Mouse (Mus musculus): ENCODE data around the gene Ndel1.
A peak's percentile ranks its signal among the peaks of the same experiment; 100 is the strongest.

Gene Ndel1

GRCm38 (mm10) chr11:68871748-68872147 lies at the start of gene Ndel1:
Gene Ndel1, minus strand, starts transcription at chr11:68871858.
- DNase-seq (ENCODE audit: extremely low spot score): no peak

DNA sequence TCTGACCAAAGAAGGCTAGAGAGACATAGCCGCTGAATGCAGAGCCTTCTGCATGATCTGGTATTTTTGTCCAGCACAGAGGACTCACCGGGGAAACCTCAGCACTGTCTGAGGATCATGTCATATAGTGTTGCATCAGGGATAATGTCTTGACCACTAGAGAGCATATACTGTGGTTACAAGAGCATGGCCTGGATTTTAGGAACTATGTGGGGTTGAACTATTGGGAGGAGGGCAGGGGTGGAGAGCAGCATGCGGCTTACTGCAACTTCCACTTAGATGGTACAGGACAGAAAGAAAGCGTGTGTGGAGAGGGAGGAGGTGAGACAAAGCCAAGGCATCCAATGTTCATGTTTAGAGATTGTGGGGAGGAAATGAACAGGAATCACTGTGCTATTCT lies 42.9 kb upstream of the Ndel1 start:
- DNase-seq (ENCODE audit: extremely low spot score): no peak

GRCm38 (mm10) chr11:68911531-68912177 lies 40.0 kb upstream of the Ndel1 start:
- DNase-seq (ENCODE audit: extremely low spot score): no peak

DNA sequence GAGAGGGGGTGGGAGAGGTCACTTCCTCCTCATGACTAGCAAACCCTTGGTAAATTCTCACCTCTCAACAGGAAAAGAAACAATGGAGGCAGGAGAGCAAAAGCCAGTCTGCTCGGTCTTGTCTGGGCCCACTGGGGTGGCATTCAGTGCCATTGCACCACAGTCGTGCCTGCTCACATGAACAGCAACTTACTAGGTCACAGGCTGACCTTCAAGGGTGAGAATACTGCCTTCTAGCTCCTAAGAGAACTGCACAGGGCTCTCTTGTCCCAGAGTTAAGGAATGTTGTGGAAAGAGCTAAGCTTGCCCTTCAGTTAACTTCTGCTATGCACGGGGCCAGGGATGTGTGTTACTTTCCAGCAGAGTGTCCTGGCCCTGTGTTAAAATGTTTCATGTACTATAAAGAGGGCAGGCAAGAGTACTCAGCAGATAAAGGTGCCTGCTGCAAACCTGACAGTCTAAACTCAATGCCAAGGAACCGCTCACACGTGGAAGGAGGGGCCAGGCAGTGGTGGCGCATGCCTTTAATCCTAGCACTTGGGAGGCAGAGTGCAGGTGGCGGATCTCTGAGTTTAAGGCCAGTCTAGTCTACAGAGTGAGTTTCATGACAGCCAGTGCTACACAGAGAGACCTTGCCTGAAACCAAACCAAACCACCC lies 37.3 kb upstream of the Ndel1 start:
- no peak for DNase-seq (ENCODE audit: extremely low spot score)

GRCm38 (mm10) chr11:68907251-68907650 lies 35.6 kb upstream of the Ndel1 start:
- DNase-seq (ENCODE audit: extremely low spot score): no peak

GRCm38 (mm10) chr11:68906461-68906790 lies 34.8 kb upstream of the Ndel1 start:
- DNase-seq (ENCODE audit: extremely low spot score): no peak

GRCm38 (mm10) chr11:68905665-68906460 lies 34.2 kb upstream of the Ndel1 start:
- DNase-seq (ENCODE audit: extremely low spot score): no peak

DNA sequence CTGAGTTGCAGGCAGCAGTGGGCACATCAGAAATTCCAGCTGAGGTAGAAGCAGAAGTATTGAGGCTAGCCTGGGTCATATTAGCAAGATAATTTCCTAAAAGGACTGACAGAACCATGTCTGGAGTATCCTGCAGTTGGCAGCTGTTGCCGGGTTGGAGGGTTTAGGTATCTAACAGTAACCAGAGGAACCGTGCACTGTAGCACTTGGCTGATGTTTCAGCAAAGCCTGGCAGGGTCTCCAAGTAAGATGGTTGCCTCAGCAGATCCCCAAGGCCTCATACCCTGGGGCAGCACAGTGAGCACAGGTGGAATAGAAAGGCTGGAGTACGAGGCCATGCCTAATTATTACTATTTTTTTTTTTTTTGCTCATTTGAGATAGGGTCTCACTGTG lies 33.5 kb upstream of the Ndel1 start:
- DNase-seq (ENCODE audit: extremely low spot score): no peak

DNA sequence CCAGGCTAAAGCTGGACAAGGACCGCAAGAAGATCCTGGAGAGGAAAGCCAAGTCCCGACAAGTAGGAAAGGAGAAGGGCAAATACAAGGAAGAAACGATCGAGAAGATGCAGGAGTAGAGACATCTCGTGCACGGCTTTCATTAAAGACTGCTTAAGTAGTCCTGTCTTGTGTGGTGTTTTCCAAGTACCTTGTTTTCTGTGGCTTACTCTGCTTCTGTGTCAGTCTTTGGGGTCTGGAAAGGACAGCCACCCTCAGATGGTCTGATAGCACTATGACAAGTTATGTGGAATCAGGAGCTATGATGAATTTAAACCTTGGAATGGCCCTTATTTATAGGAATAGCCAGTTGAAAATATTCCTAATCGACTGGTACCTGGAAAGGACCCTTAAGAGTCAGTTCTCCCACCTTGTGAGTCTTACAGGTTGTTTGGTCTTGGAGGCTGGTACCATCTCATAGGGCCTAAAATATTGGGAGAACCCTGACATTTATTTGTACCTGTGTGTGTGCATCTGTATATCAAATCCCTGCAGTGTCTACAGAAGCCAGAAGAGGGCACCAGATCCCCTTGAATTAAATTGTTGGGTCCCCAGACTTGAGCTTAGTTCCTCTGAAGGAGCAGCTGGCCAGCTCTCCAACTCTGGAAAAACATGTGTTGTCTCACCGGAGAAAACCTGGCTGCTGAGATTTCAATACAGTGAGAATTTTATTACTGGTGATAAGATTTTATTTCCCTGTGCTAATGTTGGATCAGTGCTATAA lies 32.9 kb upstream of the Ndel1 start:
- peak; percentile 74 for DNase-seq (ENCODE audit: extremely low spot score)

DNA sequence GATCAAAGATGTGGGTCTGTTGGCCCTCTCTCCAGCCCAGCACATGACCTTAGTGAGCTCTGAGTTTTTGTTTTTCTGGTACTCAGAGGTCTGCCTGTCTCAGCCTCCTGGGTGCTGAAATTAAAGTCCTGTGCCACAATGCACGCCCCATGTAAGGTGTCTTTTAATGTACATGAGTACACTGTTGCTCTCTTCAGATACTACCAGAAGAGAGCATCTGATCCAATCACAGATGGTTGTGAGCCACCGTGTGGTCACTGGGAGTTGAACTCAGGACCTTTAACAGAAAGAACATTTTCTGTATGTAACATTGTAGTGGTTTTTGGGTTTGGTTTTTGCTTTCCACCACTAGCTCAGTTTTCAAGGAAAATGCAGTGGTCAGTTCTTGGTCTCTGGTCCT lies 32.1 kb upstream of the Ndel1 start:
- no peak for DNase-seq (ENCODE audit: extremely low spot score)

GRCm38 (mm10) chr11:68902823-68903222 lies 31.2 kb upstream of the Ndel1 start:
- no peak for DNase-seq (ENCODE audit: extremely low spot score)

DNA sequence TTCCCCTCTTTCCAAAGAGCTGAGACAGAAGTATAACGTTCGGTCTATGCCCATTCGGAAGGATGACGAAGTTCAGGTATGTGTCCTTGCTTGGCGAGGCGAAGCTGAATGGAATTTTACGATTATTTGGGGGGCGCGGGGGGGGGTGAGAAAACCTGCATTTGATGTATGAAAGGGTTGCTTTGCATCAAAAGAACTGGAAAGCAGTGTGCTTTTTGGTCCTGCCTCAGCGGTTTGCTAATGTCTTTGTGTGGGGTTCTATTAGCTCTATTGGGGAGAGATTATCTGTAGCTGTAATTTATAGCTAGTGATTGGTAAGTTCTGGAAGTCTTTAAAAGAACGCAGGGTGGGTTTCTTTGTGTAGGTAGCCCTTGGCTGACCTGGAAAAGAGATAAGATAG lies 30.7 kb upstream of the Ndel1 start:
- DNase-seq (ENCODE audit: extremely low spot score): no peak

DNA sequence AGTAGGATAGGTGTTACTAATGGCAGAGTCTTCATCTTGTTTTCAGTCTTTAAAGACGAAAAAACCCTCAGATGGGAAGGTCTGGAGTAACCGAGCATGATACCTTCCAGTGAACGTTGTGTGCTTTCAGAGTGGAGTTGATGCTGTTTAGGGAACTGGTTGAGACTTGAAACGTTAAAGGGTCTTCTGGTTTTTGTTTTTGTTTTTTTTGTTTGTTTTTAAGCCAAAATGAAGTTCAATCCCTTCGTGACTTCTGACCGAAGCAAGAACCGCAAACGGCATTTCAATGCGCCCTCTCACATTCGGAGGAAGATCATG lies 30.3 kb upstream of the Ndel1 start:
- no peak for DNase-seq (ENCODE audit: extremely low spot score)

DNA sequence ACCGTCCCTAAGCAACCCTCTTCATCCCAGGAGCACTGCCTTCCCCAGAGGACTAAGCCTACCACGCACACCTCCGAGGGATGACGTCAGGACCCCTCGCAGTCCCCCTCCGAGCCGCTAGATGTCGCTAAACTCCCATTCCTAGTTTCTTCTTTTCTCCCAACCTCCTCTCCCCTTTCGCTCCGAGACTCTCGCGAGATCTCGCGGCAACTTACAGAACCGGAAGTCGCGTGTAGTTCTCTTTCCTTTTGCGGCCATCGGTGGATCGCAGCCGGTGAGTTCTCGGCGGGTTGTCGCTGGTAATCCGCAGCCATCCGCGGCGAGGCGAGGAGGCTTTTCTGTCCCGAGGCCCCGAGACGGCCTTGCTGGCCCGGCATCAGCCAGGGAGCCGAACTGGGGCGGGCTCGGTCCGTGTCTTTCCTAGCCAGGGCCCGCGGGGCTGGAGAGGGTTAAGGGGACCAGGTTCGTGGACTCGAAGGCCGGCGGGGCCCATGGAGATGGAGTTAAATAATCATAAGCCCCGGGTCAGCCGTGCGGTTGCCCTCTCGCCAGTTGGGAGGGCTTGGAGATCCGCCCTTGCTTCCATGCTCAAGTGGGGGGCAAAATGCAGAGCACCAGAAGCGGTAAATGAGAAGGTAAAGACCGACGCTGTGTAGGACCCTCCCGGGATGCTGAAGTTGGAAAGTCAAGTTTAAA lies 29.8 kb upstream of the Ndel1 start, which contains the start of gene Rpl26:
Gene Rpl26, plus strand, starts transcription at position 233 of the 696 bp plus-strand sequence.
- DNase-seq (ENCODE audit: extremely low spot score): peak; percentile 99

DNA sequence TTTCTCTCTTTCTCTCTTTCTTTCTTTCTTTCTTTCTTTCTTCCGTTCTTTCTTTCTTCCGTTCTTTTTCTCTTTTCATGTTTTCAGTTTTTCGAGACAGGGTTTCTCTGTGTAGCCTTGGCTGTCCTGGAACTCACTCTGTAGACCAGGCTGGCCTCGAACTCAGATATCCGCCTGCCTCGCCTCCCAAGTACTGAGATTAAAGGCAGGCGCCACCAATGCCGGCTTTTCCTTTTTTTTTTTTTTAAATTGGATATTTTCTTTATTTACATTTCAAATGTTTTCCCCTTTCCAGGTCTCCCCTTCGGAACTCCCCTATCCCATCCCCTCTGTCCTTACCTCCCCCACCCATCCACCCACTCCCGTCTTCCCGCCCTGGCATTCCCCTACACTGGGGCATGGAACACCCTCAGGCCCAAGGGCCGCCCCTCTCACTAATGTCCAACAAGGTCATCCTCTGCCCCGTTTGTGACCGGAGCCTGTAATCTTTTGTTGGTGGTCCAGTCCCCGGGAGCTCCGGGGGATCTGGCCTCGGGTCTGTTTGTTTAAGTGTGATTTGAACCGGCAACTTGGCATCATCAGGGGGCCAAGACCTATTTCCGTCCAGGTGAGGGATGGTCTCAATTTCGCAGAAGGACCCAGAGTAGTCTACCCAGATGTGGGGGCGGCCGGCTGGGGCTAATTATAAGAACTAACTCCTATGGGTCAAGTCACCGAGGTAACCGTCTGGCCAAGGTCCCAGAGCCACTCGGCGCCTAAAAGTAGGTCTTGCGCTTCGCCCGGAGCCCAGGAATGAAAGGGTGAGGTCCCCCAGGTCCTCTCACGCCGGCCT lies 29.1 kb upstream of the Ndel1 start:
- DNase-seq (ENCODE audit: extremely low spot score): no peak

- no peak for DNase-seq (ENCODE audit: extremely low spot score)
These were observed 28.2 kb upstream of the Ndel1 start for GRCm38 (mm10) chr11:68899815-68900214.

DNA sequence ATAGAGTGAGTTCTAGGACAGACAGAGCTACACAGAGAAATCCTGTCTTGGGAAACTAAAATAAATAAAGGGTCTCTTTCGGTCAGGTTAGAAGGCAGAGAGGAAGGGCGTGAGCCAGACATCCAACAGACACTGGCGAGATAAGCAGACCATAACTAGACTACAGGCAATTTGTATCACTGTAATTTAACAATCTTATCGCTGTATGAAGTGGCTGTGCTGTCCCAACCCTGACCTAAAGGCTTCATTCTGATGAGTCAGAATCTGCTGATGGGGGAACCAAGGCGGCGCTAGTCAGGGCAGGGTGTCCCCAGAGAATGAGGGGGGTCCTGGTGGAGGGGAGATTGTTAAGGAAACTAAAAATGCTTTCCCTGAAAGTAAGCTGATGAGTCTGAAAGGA lies 27.1 kb upstream of the Ndel1 start:
- no peak for DNase-seq (ENCODE audit: extremely low spot score)

- DNase-seq (ENCODE audit: extremely low spot score): no peak
These were observed 26.2 kb upstream of the Ndel1 start for GRCm38 (mm10) chr11:68897838-68898237.

GRCm38 (mm10) chr11:68897120-68897519 lies 25.5 kb upstream of the Ndel1 start:
- no peak for DNase-seq (ENCODE audit: extremely low spot score)

DNA sequence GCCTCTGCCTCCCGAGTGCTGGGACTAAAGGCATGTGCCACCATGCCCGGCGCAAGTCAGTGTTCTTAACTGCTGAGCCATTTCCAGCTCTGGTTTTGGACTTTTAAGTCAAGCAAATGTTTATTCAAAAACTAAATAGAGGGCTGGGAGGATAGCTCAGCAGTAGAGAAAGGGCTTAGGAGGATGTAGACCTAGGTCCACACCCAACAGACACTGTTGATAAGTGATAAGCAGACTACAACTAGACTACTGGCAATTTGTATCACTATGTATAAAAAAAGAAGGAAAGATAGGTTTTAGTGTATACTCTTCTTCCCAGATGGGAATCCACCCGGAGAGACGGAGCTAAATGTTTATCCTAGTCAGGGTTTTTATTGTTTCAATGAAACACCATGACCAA lies 24.6 kb upstream of the Ndel1 start:
- no peak for DNase-seq (ENCODE audit: extremely low spot score)

DNA sequence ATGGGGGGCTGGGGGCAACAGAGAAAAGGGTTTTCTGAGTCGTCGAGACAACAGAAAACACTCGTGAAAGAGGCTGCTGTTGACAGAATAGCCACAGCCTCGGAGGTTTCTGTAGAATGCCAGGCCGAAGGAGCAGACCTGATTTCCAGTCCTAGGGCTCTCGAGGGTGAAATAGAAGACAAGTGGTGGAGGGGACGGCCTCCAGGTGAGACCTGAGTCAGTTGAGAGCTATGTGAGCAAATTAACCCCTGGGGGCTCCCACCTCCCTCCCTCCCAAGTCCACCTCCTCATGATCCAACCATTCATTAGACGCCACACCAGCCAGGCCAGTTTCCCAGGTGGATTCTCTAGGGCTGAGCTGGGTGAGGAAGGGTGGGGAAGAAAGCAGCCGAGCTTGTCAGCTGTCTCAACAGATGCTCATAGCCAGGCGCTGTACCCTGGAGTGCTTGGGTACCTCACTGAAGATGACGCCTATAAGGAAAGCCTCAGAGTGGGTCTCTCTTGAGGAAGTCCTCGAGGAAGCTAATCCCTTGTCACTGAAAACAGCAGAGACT lies 22.3 kb upstream of the Ndel1 start:
- no peak for DNase-seq (ENCODE audit: extremely low spot score)
